Mouse (Mus musculus) liver, adult 2 months (tissue): ENCODE results near the gene Map4.

ENCODE experiments used
- CTCF ChIP-seq: fragments of 200-500 bp; IDR thresholded peaks from 2 replicates; pipeline ENCODE4 v1.5.1; 2011; ENCODE audit warnings: low read depth, low read length, control low read depth
- POLR2A ChIP-seq: fragments of 200-500 bp; IDR thresholded peaks from 2 replicates; pipeline ENCODE4 v1.6.1; 2011; ENCODE audit warnings: low read length, control low read depth; ENCODE audit not compliant: insufficient read depth; ENCODE audit errors: extremely low read depth

DNA sequence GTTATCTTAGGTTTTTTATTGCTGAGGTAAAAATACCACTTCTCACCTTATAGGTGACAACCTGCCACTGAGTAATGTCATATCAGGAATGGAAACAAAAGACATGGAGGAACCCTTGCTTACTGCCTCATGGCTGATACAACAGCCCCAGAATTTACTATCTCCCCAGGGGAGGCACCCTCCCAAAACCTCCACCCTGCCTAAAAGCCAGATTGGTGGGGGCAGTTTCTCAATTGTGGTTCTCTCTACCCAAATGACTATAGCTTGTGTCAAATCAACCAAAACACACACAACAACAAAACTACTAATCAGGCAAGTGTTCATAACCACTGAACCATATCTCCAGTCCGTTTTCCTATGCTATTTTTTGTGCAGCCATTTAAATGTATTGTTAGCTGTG is 187.0 kb downstream of the Map4 start:
- TF ChIP-seq POLR2A (no peak), CTCF (no peak)
